Mouse (Mus musculus) T-cell, adult 2 months (primary cell): ENCODE measurements around the gene Arhgap21.

Source experiments
- DNase-seq: peaks from one replicate; pipeline ENCODE4 v3.0.0; 2022; ENCODE audit warnings: low spot score

Gene Arhgap21

DNA sequence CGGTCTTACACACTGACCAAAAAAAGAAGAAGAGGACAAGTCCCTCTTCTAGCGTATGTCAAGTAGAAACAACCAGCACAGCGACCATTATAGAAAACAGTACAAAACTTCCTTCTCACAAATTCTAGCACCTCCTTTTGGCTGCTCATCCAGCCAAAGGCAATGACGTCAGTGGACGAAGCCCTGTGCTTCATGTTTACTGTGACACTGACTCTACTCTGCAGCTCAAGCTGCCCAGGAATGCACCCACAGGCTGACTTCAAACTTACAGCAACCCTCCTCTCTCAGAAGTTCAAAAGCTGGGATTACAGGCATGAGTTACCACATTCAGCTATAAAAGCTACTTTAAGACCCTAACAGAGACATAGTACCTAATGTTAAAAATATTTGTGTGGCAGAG, 72.2 kb downstream of the Arhgap21 start:
- DNase-seq: no peak

DNA sequence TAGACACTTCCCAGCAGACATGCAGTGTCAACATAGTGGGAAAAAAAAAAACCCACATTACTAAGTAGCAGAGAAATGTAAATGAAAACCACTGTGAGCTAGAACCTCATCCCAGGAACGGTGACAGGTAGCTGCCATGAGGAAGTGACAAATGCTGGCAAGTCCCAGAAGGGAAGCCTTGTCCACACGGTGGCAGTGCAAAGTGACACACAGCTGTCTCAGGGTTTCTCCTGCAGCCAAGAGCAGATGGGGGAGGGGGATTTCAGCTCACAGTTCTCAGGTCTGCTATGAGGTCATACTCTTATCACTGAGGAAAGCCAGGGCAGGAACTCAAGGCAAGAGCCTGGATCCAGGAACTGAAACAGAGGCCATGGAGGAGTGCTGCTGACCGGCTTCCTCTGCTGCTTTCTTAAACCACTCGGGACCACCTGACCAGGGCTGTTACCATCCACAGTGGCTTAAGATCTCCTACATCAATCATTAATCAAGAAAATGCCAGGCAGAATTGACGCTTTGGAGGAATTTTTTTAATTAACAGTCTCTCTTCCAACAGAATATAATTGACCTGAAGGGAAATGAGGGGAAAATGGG, 74.5 kb downstream of the Arhgap21 start:
- no peak for DNase-seq

DNA sequence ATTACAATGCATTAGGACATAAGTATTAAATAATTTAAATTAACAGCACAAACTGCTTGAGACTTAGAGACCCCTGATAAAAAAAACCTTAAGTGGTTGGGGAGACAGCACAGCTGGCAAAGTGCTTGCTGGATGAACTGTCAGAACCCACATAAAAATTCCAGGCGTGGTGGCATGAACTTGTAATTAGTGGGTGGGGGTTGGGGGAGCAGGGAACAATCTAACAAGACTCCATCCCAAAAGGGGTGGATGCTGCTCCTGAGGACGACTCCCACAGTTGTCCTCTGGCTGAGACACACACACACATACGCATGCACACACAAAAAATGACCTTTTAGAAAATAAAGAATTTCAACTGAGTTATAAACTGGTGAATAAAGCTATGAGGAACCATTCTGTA, 79.9 kb downstream of the Arhgap21 start:
- DNase-seq: no peak

DNA sequence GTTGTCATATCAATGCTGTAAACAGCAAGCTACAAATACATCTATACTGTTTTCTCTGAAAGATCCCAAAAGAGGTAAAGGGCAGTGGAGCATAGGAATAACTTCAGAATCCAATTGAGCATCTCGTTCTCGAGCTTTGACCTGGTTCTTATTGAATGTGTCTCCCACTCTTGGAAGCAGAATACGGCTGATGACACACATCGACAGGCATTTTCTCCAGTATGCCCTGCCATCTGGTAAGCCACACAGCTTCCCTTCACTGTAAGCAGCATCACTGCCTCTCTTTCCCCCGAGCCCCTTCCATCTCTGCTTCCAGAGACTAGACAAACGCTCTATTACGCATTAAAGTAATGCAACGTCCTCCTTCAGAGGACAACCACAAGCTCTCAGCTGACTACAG, 85.4 kb downstream of the Arhgap21 start:
- DNase-seq: no peak

DNA sequence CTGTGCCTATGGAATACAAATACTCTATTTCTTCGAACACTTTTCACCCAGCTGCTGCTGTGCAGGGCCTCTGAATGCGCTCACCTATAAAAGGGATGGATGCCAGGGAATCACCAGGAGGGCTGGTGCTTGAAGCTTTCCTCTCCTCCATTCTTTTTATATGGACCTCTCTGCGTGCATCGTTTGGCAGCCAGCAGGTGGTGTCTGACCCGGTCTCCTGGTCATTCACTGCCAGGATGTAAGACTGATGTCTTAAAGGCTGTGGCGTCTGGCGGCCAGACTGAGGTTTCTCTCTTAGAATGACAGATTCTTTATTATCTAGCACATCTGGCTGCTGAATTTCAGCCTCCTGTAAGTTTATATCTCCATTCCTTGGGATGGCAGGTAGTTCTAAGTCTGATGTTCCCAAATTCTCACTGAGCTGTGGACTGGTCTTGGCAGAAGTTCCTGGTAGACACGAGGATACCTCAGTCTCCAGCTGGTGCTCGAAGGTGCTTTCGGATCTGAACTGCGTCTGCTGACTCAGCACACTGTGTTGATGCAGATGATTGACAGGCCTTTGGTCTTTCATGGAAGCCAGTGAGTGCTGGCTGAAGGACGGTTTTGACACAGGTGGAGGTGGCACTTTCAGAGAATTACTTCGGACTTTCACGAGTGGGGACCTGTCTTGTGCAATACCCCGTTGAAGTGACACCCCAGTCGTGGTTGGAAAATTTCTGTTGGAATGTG, 88.6 kb downstream of the Arhgap21 start:
- no peak for DNase-seq

DNA sequence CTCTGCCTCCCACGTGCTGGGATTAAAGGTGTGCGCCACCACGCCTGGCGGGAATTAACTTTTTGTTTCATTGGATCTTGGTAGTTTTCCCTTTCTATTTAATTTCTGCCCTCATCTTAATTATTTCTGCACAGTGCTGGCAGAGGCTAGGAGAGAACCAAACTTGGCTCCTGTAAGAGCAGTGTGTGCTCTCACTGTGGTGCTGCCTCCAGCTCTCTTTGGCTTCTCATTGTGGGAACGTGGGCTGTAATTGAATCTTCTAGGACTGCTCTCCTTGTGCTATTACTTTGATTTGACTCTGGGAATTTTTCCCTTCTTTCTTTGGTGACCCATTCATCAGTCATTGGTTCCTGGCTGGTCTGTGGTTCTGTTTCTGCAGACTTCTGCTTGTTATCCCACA, 94.1 kb downstream of the Arhgap21 start:
- DNase-seq: no peak

- no peak for DNase-seq
These were observed 99.3 kb downstream of the Arhgap21 start for GRCm38 (mm10) chr2:20869212-20869965.

DNA sequence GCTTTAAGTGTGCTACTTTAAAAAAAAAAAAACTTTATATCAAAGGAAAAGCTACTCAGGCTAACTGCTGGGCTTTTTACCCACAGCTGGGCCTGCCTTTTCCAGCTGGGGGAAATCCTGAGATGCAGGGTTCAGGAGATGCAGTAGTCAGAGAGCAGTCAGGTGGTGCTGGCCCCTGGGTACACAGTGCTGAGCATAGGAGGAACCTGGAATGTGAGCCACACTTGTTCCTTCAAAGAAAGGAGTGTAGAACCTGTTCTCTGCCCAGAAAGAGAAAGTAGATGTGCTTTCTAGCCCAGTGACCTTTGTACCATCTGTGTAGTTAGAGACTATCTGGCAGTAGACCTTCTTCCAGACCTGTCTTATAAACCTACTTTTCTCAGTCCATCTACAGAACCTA, 100.6 kb downstream of the Arhgap21 start:
- DNase-seq: no peak

GRCm38 (mm10) chr2:20865795-20866194, 102.9 kb downstream of the Arhgap21 start:
- DNase-seq: no peak

DNA sequence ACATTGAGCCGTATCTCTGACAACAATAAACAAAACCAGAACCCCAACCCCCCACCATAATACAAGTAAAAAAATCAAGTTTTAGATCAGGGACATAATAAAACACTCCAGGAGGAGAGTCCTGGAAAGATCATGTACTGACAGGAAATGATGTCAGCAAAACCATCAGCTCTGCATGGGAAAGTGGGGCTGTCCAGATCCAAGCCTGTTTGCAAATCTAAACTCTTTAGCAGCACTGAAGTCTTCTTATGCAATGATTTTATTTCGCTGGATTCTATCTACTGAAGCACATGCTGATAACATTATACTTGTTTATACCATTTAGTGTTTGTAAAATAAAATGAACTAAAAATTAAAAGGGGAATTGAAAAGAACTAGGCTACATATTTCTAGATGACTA, 104.1 kb downstream of the Arhgap21 start:
- no peak for DNase-seq

- no peak for DNase-seq
These were observed 107.9 kb downstream of the Arhgap21 start for GRCm38 (mm10) chr2:20860756-20861155.

GRCm38 (mm10) chr2:20849346-20849745, 119.3 kb downstream of the Arhgap21 start:
- DNase-seq: no peak

DNA sequence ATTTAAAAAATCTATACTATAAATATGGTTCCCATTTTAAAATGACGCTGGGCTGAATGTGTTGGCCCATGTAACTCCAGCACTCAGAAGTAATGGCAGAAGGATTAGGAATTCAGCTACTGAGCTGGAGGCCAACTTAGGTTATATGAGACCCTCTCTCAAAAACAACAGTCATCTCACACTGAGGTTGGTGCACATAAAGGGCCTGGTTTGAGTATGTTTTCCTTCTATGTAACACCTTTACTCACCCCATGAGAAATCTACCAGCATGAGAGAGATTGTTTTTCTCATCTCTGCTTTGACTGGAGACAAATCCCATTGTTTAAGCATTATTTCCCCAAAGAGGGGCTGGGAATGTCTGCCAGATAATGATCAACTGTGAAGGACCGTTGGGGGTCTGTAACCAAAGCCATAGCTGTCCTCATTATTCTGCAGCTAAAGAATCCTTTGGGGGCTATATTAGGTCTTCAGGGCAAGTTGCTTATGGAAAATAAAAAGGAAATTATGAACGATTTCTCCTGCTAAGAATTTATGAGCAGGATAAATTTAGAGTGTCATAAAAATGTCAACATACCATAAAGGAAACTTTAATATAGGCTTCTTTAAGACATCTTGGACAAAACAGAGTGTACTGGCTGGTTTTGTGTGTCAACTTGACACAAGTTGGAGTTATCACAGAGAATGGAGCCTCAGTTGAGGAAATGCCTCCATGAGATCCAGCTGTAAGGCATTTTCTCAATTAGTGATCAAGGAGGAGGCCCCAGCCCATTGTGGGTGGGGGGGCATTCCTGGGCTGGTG, 136.9 kb downstream of the Arhgap21 start:
- DNase-seq: no peak

GRCm38 (mm10) chr2:20830882-20831281, 137.8 kb downstream of the Arhgap21 start:
- no peak for DNase-seq

GRCm38 (mm10) chr2:20826258-20826657, 142.4 kb downstream of the Arhgap21 start:
- no peak for DNase-seq

DNA sequence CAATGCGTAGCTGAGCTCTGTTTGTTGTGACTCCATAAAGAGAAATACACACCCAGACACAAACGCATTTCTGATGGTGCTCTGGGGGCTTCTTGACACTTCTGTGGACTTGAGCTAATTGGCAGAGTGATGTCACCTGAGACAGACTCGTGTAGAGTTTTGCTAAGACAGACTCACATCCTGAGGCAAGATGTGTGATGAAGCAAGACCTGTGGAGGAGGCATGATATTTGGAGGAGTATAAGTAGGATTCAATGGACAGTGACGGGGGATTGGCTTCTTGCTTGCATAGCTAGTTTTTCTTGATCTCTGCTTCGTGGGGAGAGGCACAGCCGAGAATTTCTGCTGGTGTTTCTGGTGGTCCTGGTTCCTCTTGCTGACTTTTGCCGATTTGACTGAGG, 150.5 kb downstream of the Arhgap21 start:
- no peak for DNase-seq

GRCm38 (mm10) chr2:20813986-20814385, 154.7 kb downstream of the Arhgap21 start:
- no peak for DNase-seq

DNA sequence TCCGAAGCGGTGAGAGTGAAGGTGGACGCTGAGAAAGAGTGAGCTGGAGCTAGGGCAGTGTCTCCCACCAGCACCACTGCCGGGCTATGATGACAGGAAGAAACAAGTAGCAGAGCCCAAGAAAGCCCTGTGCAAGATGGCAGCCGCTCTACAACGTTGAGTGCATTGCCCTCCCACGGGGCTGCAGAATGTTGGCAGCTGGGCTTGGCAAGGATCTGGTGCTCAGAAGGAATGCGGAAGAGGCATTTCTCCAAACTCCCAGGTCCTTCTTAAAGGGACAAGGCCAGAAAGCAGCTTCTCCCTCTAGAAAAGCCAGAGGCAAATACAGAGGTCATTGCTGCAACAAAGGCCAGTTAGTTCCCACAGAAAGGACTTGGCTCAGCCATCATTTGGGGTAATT, 157.2 kb downstream of the Arhgap21 start:
- no peak for DNase-seq

DNA sequence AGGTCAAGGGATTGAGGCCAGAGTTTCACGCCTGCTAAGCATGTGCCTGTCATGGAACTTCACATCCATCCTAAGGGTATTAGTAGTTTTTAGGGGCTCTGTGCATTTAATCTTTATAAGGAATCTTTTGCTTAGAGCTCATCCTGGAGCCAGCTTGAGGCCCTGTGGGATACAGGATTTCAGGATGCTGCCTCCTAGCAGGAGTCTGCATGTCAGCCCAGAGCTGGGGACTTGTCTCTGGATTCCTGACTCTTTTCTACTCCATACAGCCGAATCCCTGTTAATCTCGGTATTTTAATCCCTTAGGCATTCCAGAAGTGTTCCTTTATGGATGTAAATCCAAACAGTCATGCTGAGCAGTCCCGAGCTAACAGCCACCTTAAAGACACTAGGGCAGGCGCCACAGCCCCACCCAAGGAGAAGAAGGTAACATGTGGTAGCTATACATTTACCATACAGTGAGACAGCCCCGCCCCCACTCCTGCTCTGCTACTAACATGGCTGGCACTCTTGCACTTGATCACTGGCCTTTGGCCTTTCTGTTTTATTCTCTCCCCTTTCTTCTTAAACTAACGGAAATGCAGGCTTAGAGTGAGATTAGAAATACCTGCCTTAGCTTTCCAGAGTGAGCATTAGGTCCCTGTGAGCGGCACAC, 167.3 kb downstream of the Arhgap21 start:
- DNase-seq: no peak
